Mouse (Mus musculus): Measurements from ENCODE around the gene Rbm6. TPM values are rescaled to one million over a fixed set of nuclear protein-coding genes. Genes with fewer than 3 reads are reported as not detected.
A peak's percentile ranks its signal among the peaks of the same experiment; 100 is the strongest.

The Rbm6 gene
- polyA plus RNA-seq (2015; fragmentation: Nextera tagmentation; extraction: Ambion mirVana), result 103 and 114 TPM in 2 replicates

GRCm38 (mm10) chr9:107873137-107873536 is at the start of gene Rbm6:
Gene Rbm6 (minus strand): TSS chr9:107873237.
- Histone ChIP-seq H3K27ac (replicated peaks) (peak within 1 kb of the TSS; percentile 96), H3K4me3 (peak within 1 kb of the TSS; percentile 80), H3K9ac (peak within 1 kb of the TSS; percentile 97), H3K36me3 (0 out of 2 replicates have a peak, but pooled peaks cover 8% of the 10 kb centered on the region), H3K4me1 (replicated peaks) (peaks cover 23% of the 10 kb centered on the region), H3K9me3 (no peaks in the 10 kb centered on the region), H3K27me3 (no peaks in the 10 kb centered on the region), H3K4me2 (peak within 1 kb of the TSS; percentile 79)
- ATAC-seq (ENCODE audit: low read depth), result 0 out of 2 replicates have a peak, but pooled peaks have one; percentile 0
- 12% methylated on average over 14 of the region's 14 CpGs for WGBS

GRCm38 (mm10) chr9:107919441-107919840 is 46.4 kb upstream of the Rbm6 start:
- WGBS, result 86% methylated on average over 5 of the region's 5 CpGs
- Histone ChIP-seq H3K9ac (no peak overlapping the region), H3K9me3 (no peaks in the 10 kb centered on the region), H3K4me1 (replicated peaks) (peaks cover 22% of the 10 kb centered on the region), H3K27me3 (no peaks in the 10 kb centered on the region), H3K27ac (replicated peaks) (no peak overlapping the region), H3K36me3 (no peaks in the 10 kb centered on the region), H3K4me3 (no peak overlapping the region), H3K4me2 (no peak overlapping the region)
- ATAC-seq (ENCODE audit: low read depth), result no peak

GRCm38 (mm10) chr9:107918884-107919283 is 45.8 kb upstream of the Rbm6 start:
- H3K9ac ChIP-seq, result 0 out of 2 replicates have a peak overlapping the region, but pooled peaks have one; percentile 8
- no peaks in the 10 kb centered on the region for H3K27me3 ChIP-seq
- no peak overlapping the region for H3K4me2 ChIP-seq
- peaks cover 17% of the 10 kb centered on the region for H3K4me1 ChIP-seq (replicated peaks)
- 84% methylated on average over 6 of the region's 6 CpGs for WGBS
- no peaks in the 10 kb centered on the region for H3K36me3 ChIP-seq
- H3K27ac ChIP-seq (replicated peaks), result no peak overlapping the region
- no peak overlapping the region for H3K4me3 ChIP-seq
- no peak for ATAC-seq (ENCODE audit: low read depth)
- H3K9me3 ChIP-seq, result no peaks in the 10 kb centered on the region

DNA sequence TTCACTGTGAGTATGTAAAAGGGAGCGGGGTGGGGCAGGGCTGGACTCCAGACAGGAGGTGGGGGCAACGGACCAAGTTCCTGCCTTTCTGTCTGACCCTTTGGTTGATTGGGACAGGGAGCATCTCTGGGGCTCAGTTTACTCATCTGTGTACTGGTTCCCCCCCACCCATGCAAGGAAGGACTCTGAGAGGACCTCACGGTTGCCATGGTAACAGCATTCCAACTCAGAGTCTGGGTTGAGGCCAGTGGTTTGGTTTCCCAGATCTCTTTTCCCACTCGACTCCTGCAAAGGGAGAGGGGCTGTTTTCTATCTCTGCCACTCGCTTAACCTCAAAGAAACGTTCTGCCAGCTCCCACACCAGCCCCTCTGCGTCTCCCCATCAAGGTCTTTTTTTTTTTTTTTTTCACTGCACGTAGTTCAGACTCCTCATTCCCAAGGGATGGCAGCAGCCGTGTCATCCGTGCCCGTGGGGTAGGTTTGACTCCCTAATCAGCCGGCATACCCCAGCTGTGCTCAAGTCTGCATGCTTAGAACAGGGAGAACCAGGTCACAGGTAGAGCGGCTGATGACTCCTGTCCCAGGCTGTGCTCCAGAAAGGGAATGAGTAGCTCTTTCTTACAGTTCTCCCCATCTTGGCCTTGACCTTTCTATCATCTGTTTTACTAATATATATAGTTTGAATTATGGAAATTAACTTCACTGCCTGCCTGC is 45.0 kb upstream of the Rbm6 start:
- 0 out of 2 replicates have a peak, but pooled peaks have one; percentile 45 for ATAC-seq (ENCODE audit: low read depth)

DNA sequence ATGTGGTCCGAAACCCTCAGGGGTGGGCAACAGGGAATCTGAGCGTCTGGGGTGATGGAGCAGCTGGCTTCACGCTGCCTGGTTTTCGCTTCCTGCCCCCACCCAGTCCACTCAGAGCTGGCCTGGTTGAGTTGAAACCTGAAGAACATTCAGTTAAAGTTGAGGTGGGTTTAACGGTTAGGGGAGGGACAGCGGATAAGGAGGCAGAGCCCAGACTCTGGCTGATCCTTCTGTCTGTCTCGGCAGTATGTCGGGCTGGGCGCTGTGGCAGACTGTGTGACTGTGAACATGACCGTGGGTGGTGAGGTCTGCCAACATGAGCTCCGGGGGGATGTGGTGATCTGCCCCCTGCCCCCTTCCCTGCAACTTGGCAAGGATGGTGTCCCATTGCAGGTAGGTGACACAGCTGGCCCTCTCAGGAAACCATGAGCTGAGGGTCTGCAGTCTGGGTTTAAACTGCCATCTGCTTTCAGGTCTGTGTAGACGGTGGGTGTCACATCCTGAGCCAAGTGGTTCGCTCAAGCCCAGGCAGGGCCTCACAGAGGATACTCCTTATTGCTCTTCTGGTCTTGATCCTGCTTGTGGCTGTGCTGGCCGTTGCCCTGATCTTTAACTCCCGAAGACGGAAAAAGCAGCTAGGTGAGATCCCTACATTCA is 41.9 kb upstream of the Rbm6 start:
- H3K4me1 ChIP-seq (replicated peaks), result peaks cover 12% of the 10 kb centered on the region
- H3K9ac ChIP-seq, result no peak overlapping the region
- ATAC-seq (ENCODE audit: low read depth), result no peak
- WGBS, result 81% methylated on average over 16 of the region's 16 CpGs
- no peaks in the 10 kb centered on the region for H3K36me3 ChIP-seq
- no peak overlapping the region for H3K27ac ChIP-seq (replicated peaks)
- no peak overlapping the region for H3K4me3 ChIP-seq
- no peak overlapping the region for H3K4me2 ChIP-seq
- H3K9me3 ChIP-seq, result no peaks in the 10 kb centered on the region
- no peaks in the 10 kb centered on the region for H3K27me3 ChIP-seq

More for the DNA sequence above, 45.0 kb upstream of the Rbm6 start:
- Histone ChIP-seq H3K4me2 (no peak overlapping the region), H3K9me3 (no peaks in the 10 kb centered on the region), H3K27ac (replicated peaks) (no peak overlapping the region), H3K9ac (0 out of 2 replicates have a peak overlapping the region, but pooled peaks have one; percentile 8), H3K4me3 (no peak overlapping the region), H3K36me3 (no peaks in the 10 kb centered on the region), H3K4me1 (replicated peaks) (peaks cover 12% of the 10 kb centered on the region), H3K27me3 (no peaks in the 10 kb centered on the region)
- WGBS, result 37% methylated on average over 13 of the region's 13 CpGs

GRCm38 (mm10) chr9:107910025-107910769 is 37.2 kb upstream of the Rbm6 start:
- WGBS, result 89% methylated on average over 15 of the region's 15 CpGs
- H3K27ac ChIP-seq (replicated peaks), result no peak overlapping the region

DNA sequence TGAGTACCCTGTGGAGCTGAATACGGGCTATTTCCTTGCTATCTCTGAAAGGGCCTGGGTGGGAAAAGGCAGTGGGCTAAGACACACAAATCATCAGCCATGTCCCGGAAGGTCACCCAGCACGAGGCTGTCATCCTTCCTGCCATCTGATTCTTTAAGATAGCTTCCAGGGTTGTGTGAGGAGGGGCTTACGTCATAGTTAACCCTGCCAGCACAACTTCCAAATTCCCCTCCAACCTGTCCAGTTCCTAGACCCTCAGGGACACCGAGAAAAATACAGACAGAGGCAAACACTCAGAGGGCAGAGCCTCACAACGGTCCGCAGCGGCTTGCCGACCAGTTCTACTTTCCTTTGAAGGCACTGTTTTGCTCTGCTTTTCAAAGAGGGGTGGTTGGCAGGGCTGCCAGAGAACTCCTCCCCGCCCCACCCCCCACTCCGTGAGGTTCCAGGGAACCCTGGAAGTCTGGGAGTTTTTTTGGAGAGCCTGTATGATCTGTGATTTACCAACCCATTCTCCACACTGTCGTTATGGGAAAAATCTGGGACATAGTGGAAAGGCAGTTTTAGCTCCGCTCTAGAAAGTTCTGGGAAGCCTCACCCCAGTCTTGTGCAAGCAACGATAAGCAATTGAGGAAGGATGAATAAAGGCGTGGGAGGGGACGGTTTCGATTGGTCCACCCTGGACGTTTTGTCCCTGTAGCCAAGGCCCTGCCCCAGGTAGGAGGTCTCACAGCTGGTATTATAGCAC is 35.5 kb upstream of the Rbm6 start:
- 20% methylated on average over 18 of the region's 18 CpGs for WGBS
- ATAC-seq (ENCODE audit: low read depth), result no peak
- Histone ChIP-seq H3K4me1 (replicated peaks) (peaks cover 31% of the 10 kb centered on the region), H3K4me2 (peak overlapping the region; percentile 58), H3K27me3 (peaks cover 8% of the 10 kb centered on the region), H3K9me3 (no peaks in the 10 kb centered on the region), H3K4me3 (peak overlapping the region; percentile 32), H3K27ac (replicated peaks) (no peak overlapping the region; the same call in 1 of the 2 replicates), H3K9ac (peak overlapping the region; percentile 31; the same call in 1 of the 2 replicates), H3K36me3 (no peaks in the 10 kb centered on the region)

More at GRCm38 (mm10) chr9:107910025-107910769, 37.2 kb upstream of the Rbm6 start:
- ATAC-seq (ENCODE audit: low read depth), result no peak
- Histone ChIP-seq H3K4me2 (no peak overlapping the region), H3K4me3 (no peak overlapping the region), H3K36me3 (no peaks in the 10 kb centered on the region), H3K27me3 (peaks cover 8% of the 10 kb centered on the region), H3K9me3 (no peaks in the 10 kb centered on the region), H3K9ac (no peak overlapping the region), H3K4me1 (replicated peaks) (peaks cover 31% of the 10 kb centered on the region)

DNA sequence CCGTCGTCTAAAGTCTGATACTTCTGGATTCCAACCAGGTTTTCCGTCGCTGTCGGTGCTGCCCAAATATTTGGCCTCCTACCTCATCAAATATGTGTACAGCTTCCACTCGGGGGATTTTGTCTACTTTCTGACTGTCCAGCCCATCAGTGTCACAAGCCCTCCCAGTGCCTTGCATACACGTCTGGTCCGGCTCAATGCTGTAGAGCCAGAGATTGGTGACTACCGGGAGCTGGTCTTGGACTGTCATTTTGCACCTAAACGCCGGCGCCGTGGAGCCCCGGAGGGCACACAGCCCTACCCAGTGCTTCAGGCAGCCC is 34.7 kb upstream of the Rbm6 start:
- peaks cover 31% of the 10 kb centered on the region for H3K4me1 ChIP-seq (replicated peaks)
- H3K4me2 ChIP-seq, result peak overlapping the region; percentile 58
- 0 out of 2 replicates have a peak overlapping the region, but pooled peaks have one; percentile 26 for H3K9ac ChIP-seq
- WGBS, result 79% methylated on average over 14 of the region's 14 CpGs
- peaks cover 3% of the 10 kb centered on the region for H3K36me3 ChIP-seq
- ATAC-seq (ENCODE audit: low read depth), result no peak
- H3K4me3 ChIP-seq, result peak overlapping the region; percentile 32; the same call in 1 of the 2 replicates
- peak overlapping the region; percentile 13; the same call in 1 of the 2 replicates for H3K27ac ChIP-seq (replicated peaks)
- H3K9me3 ChIP-seq, result no peaks in the 10 kb centered on the region
- peaks cover 8% of the 10 kb centered on the region for H3K27me3 ChIP-seq

DNA sequence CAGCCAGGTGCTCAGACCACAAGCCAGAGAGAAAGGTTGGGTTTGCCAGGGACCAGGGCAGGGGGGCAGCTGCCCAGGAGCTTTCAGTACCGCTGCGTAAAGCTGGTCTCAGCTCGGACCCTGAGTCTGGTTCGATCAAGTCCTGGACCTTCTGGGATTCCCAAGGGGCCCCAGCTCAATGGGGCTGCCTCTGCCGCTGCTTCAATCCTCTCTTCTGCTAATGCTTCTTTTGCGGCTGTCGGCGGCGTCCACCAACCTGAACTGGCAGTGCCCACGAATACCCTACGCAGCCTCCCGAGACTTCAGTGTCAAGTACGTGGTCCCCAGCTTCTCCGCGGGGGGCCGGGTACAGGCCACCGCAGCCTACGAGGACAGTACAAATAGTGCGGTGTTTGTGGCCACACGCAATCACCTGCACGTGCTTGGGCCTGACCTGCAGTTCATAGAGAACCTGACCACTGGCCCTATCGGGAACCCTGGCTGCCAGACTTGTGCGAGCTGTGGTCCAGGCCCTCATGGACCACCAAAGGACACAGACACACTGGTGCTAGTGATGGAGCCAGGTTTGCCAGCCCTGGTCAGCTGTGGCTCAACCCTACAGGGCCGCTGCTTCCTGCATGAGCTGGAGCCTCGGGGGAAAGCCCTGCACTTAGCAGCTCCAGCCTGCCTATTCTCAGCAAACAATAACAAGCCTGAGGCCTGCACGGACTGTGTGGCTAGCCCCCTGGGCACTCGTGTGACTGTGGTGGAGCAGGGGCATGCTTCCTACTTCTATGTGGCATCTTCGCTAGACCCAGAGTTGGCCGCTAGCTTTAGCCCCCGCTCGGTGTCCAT is 34.1 kb upstream of the Rbm6 start:
- Histone ChIP-seq H3K27me3 (peaks cover 8% of the 10 kb centered on the region), H3K4me3 (peak overlapping the region; percentile 32), H3K36me3 (peaks cover 8% of the 10 kb centered on the region), H3K9me3 (no peaks in the 10 kb centered on the region), H3K9ac (peak overlapping the region; percentile 60), H3K27ac (replicated peaks) (peak overlapping the region; percentile 28; the same call in 1 of the 2 replicates), H3K4me1 (replicated peaks) (peaks cover 31% of the 10 kb centered on the region), H3K4me2 (peak overlapping the region; percentile 58)
- ATAC-seq (ENCODE audit: low read depth), result no peak
- WGBS, result 48% methylated on average over 31 of the region's 31 CpGs

DNA sequence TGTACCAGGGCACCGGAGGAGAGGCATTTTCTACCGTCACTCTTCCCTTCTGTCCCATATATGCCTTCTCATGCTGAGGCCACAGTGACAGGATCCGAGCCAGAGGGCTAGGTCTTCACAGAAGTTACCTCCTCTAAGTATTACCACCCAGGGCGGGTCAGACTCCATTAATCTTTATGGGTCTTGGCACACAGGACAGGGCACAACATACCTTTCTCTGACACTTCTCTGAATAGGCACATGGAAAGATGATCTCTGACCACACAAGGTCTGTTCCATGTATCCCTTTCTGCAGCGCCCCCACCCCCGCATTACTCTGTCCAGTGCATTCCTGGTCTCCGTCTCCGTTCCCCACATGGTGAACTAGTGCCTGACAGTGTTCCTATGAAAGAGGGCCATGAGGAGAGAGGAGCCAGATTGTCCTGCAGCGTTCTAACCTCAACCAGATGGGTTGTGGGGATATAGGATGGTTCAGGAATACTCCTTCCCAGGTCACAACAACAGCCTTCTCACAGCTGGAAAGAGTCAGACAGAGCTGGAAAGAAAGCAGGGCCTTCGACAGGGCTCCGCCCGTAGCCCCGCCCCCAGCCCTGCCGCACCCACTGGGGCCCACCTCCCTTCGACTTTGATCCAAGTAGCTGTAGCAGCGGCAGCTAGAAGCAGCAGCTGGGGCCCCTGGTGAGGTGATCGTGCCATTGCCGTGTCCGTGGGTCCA is 33.4 kb upstream of the Rbm6 start, which contains the start of gene Mst1r:
Gene Mst1r, plus strand, starts transcription at position 622 of the 715 bp plus-strand sequence.
- Histone ChIP-seq H3K4me2 (peak within 1 kb of the TSS; percentile 58), H3K9me3 (no peaks in the 10 kb centered on the region), H3K4me3 (peak within 1 kb of the TSS; percentile 32), H3K9ac (peak within 1 kb of the TSS; percentile 60), H3K36me3 (peaks cover 15% of the 10 kb centered on the region), H3K27ac (replicated peaks) (peak within 1 kb of the TSS; percentile 28; the same call in 1 of the 2 replicates), H3K27me3 (peaks cover 13% of the 10 kb centered on the region), H3K4me1 (replicated peaks) (peaks cover 35% of the 10 kb centered on the region)
- 21% methylated on average over 19 of the region's 19 CpGs for WGBS
- ATAC-seq (ENCODE audit: low read depth), result peak; percentile 60; the same call in 1 of the 2 replicates

All from neural tube, embryonic 13.5 days (tissue).